Mouse (Mus musculus): ENCODE measurements around the gene Egf. TPM values are rescaled to one million over a fixed set of nuclear protein-coding genes. Genes with fewer than 3 reads are reported as not detected.

The Egf gene
- polyA plus RNA-seq, 2 experiments, result 0.25 to 0.77 TPM

DNA sequence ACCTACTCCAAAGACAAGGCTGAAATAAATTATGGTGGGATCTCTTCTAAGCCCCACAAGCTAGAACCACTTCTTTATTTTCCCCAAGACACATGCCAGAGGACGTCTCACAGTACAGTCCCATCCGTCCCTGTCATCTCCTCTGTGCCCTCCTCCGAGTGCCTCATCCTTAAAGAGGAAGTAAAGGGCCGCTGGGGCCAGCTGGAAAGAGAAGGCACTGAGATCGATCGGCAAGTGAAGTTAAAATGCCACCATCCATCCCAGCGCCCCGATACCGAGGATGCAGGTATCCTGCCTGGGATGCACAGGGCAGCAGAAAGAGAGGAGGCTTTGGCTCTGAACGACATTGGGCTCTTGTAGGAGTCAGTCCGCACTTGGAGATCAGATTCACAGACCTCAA, 97.3 kb downstream of the Egf start:
- ATAC-seq (ENCODE audit: insufficient read depth), result no peak
- 51% methylated on average over 11 of the region's 11 CpGs for WGBS (ENCODE audit: insufficient replicate concordance)

DNA sequence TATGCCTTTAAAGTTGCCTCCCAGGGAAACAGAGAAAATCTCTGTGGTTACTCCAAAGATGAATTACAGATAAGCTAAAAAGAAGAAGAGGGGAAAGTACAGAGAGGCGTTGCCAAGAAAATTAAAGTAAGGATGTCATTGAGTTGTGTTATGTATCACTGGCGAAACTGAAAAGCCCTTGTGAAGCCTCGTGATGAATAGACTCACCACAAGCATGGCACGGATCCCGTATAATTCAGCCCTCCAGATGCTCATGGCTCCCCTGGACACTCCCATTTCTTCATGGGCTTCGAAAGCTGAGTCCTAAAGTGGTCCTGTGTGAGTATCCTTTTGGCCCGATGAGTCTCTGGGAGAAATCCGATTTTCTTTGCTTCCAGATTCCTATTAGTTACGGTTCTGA, 97.9 kb downstream of the Egf start:
- WGBS (ENCODE audit: insufficient replicate concordance), result 73% methylated on average over 9 of the region's 9 CpGs
- ATAC-seq (ENCODE audit: insufficient read depth) (no peak), DNase-seq (ENCODE audit: low read depth in 3 of 3, low spot score in 3 of 3) (no peak)
- no peak for TF ChIP-seq CTCF (IDR thresholded peaks at IDR 0.05; ENCODE audit: low read depth)
- TF ChIP-seq EP300 (IDR thresholded peaks at IDR 0.05; ENCODE audit: low read depth), result no peak
- Histone ChIP-seq H3K36me3 (replicated peaks; ENCODE audit: control insufficient read depth, insufficient read depth, low read depth) (no peaks in the 10 kb centered on the region), H3K9ac (replicated peaks) (no peak overlapping the region), H3K9me3 (ENCODE audit: control insufficient read depth, low read length) (no peaks in the 10 kb centered on the region), H3K4me3 (ENCODE audit: insufficient read depth in 1 of 2, low read depth in 2 of 2, low read length in 2 of 2) (no peak overlapping the region), H3K4me2 (ENCODE audit: low read depth) (no peak overlapping the region), H3K27ac (no peak overlapping the region), H3K4me1 (replicated peaks; ENCODE audit: control insufficient read depth in 2 of 2, insufficient read depth in 2 of 2, low read length in 1 of 2) (no peaks in the 10 kb centered on the region; a peak in 1 of 4 replicates), H3K27me3 (ENCODE audit: control insufficient read depth, insufficient read depth, low read length) (no peaks in the 10 kb centered on the region)

More for the DNA sequence above, 97.3 kb downstream of the Egf start:
- no peak overlapping the region for H3K27ac ChIP-seq
- no peak overlapping the region for H3K4me3 ChIP-seq (ENCODE audit: insufficient read depth in 1 of 2, low read depth in 2 of 2, low read length in 2 of 2)
- no peaks in the 10 kb centered on the region; a peak in 1 of 4 replicates for H3K4me1 ChIP-seq (replicated peaks; ENCODE audit: control insufficient read depth in 2 of 2, insufficient read depth in 2 of 2, low read length in 1 of 2)
- H3K27me3 ChIP-seq (ENCODE audit: control insufficient read depth, insufficient read depth, low read length), result no peaks in the 10 kb centered on the region
- no peaks in the 10 kb centered on the region for H3K36me3 ChIP-seq (replicated peaks; ENCODE audit: control insufficient read depth, insufficient read depth, low read depth)
- no peaks in the 10 kb centered on the region for H3K9me3 ChIP-seq (ENCODE audit: control insufficient read depth, low read length)
- no peak overlapping the region for H3K4me2 ChIP-seq (ENCODE audit: low read depth)
- TF ChIP-seq CTCF (IDR thresholded peaks at IDR 0.05; ENCODE audit: low read depth), result no peak
- no peak for DNase-seq (ENCODE audit: low read depth in 3 of 3, low spot score in 3 of 3)
- H3K9ac ChIP-seq (replicated peaks), result no peak overlapping the region

DNA sequence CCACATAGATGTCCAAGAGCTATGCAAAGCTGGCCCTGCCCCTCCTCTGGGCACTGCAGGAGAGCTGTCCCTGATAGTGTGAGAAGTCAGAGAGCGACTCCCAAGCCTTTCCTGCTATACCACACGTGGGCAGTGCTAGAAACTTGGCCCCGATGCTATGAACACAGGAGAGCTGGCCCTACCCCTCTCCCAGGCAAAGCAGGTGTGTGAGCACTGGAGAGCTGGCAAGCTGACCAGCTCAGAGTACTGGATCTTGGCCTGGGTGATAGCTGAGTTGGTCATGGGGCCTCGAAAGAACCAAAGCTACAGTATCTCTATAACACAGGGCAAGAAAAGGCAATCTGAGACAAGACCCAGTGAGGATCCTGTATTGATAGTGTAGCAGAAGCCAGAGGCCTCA, 98.6 kb downstream of the Egf start:
- Histone ChIP-seq H3K9ac (replicated peaks) (no peak overlapping the region), H3K4me1 (replicated peaks; ENCODE audit: control insufficient read depth in 2 of 2, insufficient read depth in 2 of 2, low read length in 1 of 2) (no peaks in the 10 kb centered on the region; a peak in 1 of 4 replicates), H3K36me3 (replicated peaks; ENCODE audit: control insufficient read depth, insufficient read depth, low read depth) (no peaks in the 10 kb centered on the region), H3K27me3 (ENCODE audit: control insufficient read depth, insufficient read depth, low read length) (no peaks in the 10 kb centered on the region), H3K27ac (no peak overlapping the region), H3K9me3 (ENCODE audit: control insufficient read depth, low read length) (no peaks in the 10 kb centered on the region), H3K4me3 (ENCODE audit: insufficient read depth in 1 of 2, low read depth in 2 of 2, low read length in 2 of 2) (no peak overlapping the region), H3K4me2 (ENCODE audit: low read depth) (no peak overlapping the region)
- ATAC-seq (ENCODE audit: insufficient read depth) (no peak), DNase-seq (ENCODE audit: low read depth in 3 of 3, low spot score in 3 of 3) (no peak)
- 54% methylated on average over 4 of the region's 4 CpGs for WGBS (ENCODE audit: insufficient replicate concordance)
- TF ChIP-seq CTCF (IDR thresholded peaks at IDR 0.05; ENCODE audit: low read depth) (no peak), EP300 (IDR thresholded peaks at IDR 0.05; ENCODE audit: low read depth) (no peak)

DNA sequence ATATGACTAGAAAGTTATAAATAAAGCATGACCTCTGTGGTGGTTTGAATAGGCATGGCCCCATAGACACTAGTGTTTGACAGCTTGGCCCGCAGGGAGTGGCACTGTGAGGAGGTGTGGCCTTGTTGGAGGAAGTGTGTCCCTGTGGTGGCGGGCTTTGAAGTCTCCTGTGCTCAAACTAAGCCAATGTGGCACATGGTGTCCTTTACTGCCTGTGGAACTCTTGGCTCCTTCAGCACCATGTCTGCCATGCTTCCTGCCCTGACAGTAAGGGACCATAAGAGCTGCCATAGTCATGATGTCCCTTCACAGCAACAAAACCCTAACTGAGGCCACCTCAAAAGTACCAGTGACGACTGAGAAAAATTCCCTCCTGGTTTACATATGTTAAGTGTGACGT, 102.6 kb downstream of the Egf start:
- WGBS (ENCODE audit: insufficient replicate concordance), result 50% methylated on average over 4 of the region's 4 CpGs
- H3K36me3 ChIP-seq (replicated peaks; ENCODE audit: control insufficient read depth, insufficient read depth, low read depth), result no peaks in the 10 kb centered on the region
- no peak overlapping the region for H3K4me3 ChIP-seq (ENCODE audit: insufficient read depth in 1 of 2, low read depth in 2 of 2, low read length in 2 of 2)
- ATAC-seq (ENCODE audit: insufficient read depth) (no peak), DNase-seq (ENCODE audit: low read depth in 3 of 3, low spot score in 3 of 3) (no peak)
- H3K27me3 ChIP-seq (ENCODE audit: control insufficient read depth, insufficient read depth, low read length), result no peaks in the 10 kb centered on the region
- no peak overlapping the region for H3K27ac ChIP-seq
- no peaks in the 10 kb centered on the region for H3K9me3 ChIP-seq (ENCODE audit: control insufficient read depth, low read length)
- no peak overlapping the region for H3K9ac ChIP-seq (replicated peaks)
- H3K4me2 ChIP-seq (ENCODE audit: low read depth), result no peak overlapping the region
- no peaks in the 10 kb centered on the region for H3K4me1 ChIP-seq (replicated peaks; ENCODE audit: control insufficient read depth in 2 of 2, insufficient read depth in 2 of 2, low read length in 1 of 2)
- no peak for TF ChIP-seq EP300 (IDR thresholded peaks at IDR 0.05; ENCODE audit: low read depth)
- TF ChIP-seq CTCF (IDR thresholded peaks at IDR 0.05; ENCODE audit: low read depth), result no peak

DNA sequence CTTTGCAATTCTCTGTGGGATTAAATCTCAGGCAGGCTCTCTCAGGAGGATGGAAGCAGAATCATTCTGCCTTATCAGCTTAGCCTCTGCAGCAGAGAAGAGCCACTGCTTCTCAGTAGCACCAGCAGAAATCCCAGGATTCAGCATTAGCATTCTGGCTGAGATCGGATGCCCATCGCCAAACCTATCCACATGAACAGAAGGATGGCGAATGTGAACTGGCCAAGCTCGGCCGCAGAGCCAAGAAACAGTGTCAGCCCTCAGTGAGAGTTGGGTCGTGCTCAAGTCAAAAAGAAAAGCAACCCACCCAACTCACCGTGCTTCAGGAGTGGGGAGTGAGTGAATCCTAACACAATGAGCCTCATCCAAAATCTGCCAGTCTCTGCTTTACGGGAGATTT, 103.4 kb downstream of the Egf start:
- no peak overlapping the region for H3K4me3 ChIP-seq (ENCODE audit: insufficient read depth in 1 of 2, low read depth in 2 of 2, low read length in 2 of 2)
- DNase-seq (ENCODE audit: low read depth in 3 of 3, low spot score in 3 of 3) (no peak), ATAC-seq (ENCODE audit: insufficient read depth) (no peak)
- TF ChIP-seq EP300 (IDR thresholded peaks at IDR 0.05; ENCODE audit: low read depth) (no peak), CTCF (IDR thresholded peaks at IDR 0.05; ENCODE audit: low read depth) (no peak)
- H3K27ac ChIP-seq, result no peak overlapping the region
- no peak overlapping the region for H3K4me2 ChIP-seq (ENCODE audit: low read depth)
- 76% methylated on average over 8 of the region's 8 CpGs for WGBS (ENCODE audit: insufficient replicate concordance)
- H3K4me1 ChIP-seq (replicated peaks; ENCODE audit: control insufficient read depth in 2 of 2, insufficient read depth in 2 of 2, low read length in 1 of 2), result no peaks in the 10 kb centered on the region
- no peaks in the 10 kb centered on the region for H3K27me3 ChIP-seq (ENCODE audit: control insufficient read depth, insufficient read depth, low read length)
- no peaks in the 10 kb centered on the region for H3K9me3 ChIP-seq (ENCODE audit: control insufficient read depth, low read length)
- H3K9ac ChIP-seq (replicated peaks), result no peak overlapping the region
- H3K36me3 ChIP-seq (replicated peaks; ENCODE audit: control insufficient read depth, insufficient read depth, low read depth), result no peaks in the 10 kb centered on the region
